Mouse (Mus musculus) monocyte, adult 2 months (primary cell): ENCODE measurements around the gene Serpina3k.
"Not testable (repeated sequence)": the region's sequence is repeated elsewhere in the genome, so short reads cannot be mapped to it uniquely, and the experiment has no call there.

ENCODE experiments used
- DNase-seq, 2 experiments: peaks; one replicate each; pipeline ENCODE4 v3.0.0; 2022; ENCODE audit warnings: low spot score in 2 of 2, low read depth in 1 of 2

Serpina3k gene

GRCm38 (mm10) chr12:104338226-104338625 is at the start of gene Serpina3k, which contains the start of gene Serpina3m:
Gene Serpina3k (plus strand): TSS chr12:104338486.
Gene Serpina3m (plus strand): TSS chr12:104338486.
- not testable (repeated sequence) for DNase-seq

GRCm38 (mm10) chr12:104289872-104290271 is 48.4 kb upstream of the Serpina3k start:
- DNase-seq = no peak

DNA sequence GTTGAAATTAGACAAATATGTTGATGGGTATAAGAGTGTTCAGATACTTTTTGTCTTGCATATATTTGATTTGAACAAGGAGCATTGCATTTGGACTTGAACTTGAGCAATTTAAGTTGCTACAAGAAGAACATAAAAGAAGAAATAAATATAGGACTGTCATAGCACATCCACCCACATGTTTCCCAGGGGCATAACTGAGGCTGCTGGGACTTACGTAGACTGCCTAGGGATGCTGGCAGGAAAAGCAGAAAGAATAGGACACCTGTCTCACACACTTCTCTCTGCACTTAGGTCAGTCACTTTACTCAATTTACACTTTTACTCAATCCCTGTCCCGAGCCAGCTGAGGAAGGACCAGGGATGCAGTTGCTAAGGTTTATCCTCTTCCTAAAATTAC is 44.3 kb upstream of the Serpina3k start:
- no peak for DNase-seq

DNA sequence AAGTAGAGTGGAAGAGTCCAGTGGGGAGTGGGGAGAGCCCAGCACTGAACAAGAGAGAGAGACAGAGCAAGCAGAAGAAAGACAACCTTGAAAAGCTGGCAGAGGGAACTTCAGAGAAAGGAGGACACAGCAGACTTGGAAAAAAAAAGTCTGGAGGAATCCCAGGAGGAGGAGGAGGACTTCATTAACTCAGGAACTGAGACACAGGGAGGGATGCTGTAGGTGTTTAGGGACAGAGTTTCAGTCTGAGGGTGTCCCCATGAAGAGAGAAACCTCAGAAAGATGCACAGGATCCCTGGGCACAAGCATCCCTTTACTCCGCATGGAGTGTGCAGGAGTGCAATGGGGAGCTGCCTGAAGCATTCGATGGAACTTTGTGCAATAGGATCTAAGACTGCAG is 40.2 kb upstream of the Serpina3k start:
- no peak for DNase-seq

GRCm38 (mm10) chr12:104305991-104306390 is 32.3 kb upstream of the Serpina3k start:
- DNase-seq = no peak

- DNase-seq = no peak
Observed at GRCm38 (mm10) chr12:104314253-104314652, 24.0 kb upstream of the Serpina3k start, which contains the start of gene Serpina3j. Gene Serpina3j (plus strand): TSS chr12:104314553.

DNA sequence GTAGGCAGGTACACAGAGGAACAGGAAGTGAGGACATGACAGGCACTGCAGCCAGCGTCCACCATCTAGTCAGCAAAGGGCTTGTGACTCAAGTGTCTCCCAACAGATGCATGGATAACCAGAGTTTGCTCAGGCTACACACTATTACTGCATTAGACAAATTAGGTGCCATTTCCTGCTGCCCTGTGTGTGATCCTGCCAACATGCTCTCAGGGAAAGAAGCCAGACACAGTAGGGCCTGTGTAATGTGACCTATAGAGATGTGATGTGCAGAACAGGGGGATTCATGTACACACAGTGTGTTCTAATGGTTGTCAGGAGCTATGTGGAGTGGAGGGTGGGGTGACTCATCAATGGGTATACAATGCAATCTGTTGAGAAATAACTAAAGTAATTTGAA is 15.8 kb upstream of the Serpina3k start:
- no peak for DNase-seq

DNA sequence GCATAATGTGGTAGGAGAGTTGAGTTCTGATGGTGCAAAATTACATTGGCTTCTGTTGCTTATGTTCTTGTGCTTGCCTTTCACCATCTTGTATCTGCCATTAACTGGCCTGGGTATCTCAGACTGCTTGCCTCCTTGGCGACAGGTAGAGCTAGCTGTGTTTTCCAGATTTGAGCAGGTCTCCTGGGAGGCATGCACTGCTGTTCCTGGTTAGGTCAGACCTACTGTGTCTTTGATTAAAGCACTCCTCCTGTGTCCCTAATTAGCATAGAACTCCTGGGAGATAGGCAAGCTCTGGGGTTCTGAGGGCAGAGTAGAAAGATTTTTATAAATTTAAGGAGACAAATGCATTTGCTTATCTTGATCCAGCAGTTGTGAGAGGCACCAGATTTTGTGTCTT is 6.6 kb upstream of the Serpina3k start:
- no peak for DNase-seq

GRCm38 (mm10) chr12:104336873-104337272 is 1.4 kb upstream of the Serpina3k start:
- DNase-seq = not testable (repeated sequence)

- DNase-seq = no peak
Observed at GRCm38 (mm10) chr12:104338705-104339104, 419 bp downstream of the Serpina3k start.

GRCm38 (mm10) chr12:104342489-104342888 is 4.2 kb downstream of the Serpina3k start:
- DNase-seq = not testable (repeated sequence)

GRCm38 (mm10) chr12:104345181-104345580 is 6.9 kb downstream of the Serpina3k start:
- DNase-seq = no peak

- no peak for DNase-seq
Observed at GRCm38 (mm10) chr12:104345707-104346106, 7.4 kb downstream of the Serpina3k start.

- DNase-seq = no peak
Observed at GRCm38 (mm10) chr12:104347091-104347490, 8.8 kb downstream of the Serpina3k start.

DNA sequence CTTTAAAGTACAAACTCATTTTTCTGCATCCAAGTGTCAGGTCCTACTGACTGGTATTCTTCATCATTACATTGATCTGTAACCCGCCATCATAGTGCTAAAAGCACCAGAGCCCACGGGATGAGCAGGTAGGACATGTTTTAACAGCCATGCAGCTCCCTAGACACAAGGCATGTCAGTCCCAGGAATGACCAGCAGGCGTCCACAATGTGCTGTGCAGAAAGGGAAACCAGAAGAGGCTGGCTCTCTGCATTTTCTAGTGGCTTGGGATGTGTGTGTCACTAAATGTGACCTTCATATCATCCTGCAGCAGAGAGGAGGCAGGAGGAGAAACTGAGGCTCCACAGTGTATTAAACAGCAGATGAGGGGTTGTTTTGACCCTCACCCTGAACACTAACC is 13.5 kb downstream of the Serpina3k start:
- not testable (repeated sequence) for DNase-seq

- no peak for DNase-seq
Observed at GRCm38 (mm10) chr12:104356006-104356405, 17.7 kb downstream of the Serpina3k start.

DNA sequence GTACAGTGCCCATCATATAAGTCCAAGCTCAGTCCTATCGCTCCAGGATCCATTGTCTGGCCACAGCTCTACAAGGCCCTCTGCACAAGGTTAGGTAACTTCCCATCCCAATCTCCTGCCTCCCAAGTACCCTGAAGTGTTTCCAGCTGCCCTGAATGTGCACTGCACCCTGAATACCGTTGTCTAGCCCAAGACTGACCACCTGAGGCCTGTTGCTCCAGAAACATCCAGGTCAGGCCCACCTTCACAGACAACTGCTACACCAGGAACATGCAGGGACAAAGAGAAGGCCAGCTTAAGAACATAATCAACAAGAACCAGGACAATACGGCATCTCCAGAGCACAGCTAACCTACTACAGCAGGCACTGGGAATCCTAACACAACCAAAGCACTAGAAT is 31.7 kb downstream of the Serpina3k start:
- DNase-seq = no peak

- DNase-seq = not testable (repeated sequence)
Observed at GRCm38 (mm10) chr12:104377179-104377578, 38.9 kb downstream of the Serpina3k start.

DNA sequence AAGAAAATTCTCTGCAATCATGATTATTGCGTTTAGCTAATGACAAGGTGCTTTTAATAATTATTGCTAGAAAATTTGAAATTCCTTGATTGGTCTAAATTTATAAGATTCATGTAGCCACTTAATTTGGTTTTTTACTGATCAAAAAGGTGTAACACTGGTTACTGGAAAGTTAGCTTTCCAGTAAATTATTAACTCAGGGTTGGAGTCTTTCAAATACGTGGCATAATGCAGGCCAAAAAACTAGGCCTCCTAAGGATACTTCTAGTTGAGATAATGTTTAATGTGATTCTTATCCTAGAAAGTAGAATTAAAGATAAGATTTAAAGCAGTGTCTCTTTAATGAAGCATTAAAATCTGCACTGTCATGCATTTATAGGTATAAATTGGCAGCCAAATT is 40.1 kb downstream of the Serpina3k start:
- not testable (repeated sequence) for DNase-seq

- DNase-seq = not testable (repeated sequence)
Observed at GRCm38 (mm10) chr12:104378815-104379214, 40.5 kb downstream of the Serpina3k start.

GRCm38 (mm10) chr12:104379856-104380255 is 41.6 kb downstream of the Serpina3k start:
- DNase-seq = no peak

- not testable (repeated sequence) for DNase-seq
Observed at GRCm38 (mm10) chr12:104381071-104381604, 42.9 kb downstream of the Serpina3k start.

- DNase-seq = not testable (repeated sequence)
Observed at GRCm38 (mm10) chr12:104385987-104386386, 47.7 kb downstream of the Serpina3k start.
